Mouse (Mus musculus): ENCODE measurements around the gene Amotl2. TPM values are rescaled to one million over a fixed set of nuclear protein-coding genes. Genes with fewer than 3 reads are reported as not detected.

Gene Amotl2
- polyA plus RNA-seq, 1 experiment, result 40.5 TPM

GRCm38 (mm10) chr9:102729093-102729845 is 12.8 kb downstream of the Amotl2 start:
- peaks cover 44% of the 10 kb centered on the region for H3K36me3 ChIP-seq (ENCODE audit: control insufficient read depth, insufficient read depth, low read length)
- peak; percentile 31 for DNase-seq
- peak overlapping the region; percentile 93 for H3K27ac ChIP-seq (ENCODE audit: insufficient read depth, low read depth, low read length)
- H3K4me1 ChIP-seq (ENCODE audit: control insufficient read depth, insufficient read depth, low read length), result peaks cover 72% of the 10 kb centered on the region
- WGBS, result 67% methylated on average over 21 of the region's 21 CpGs
- H3K4me3 ChIP-seq (ENCODE audit: insufficient read depth, low read depth, low read length), result no peak overlapping the region
- H3K27me3 ChIP-seq (replicated peaks; ENCODE audit: control insufficient read depth, insufficient read depth, low read length), result no peaks in the 10 kb centered on the region
- TF ChIP-seq POLR2A (IDR thresholded peaks at IDR 0.05; ENCODE audit: low read depth, low read length) (no peak), CTCF (conservative IDR thresholded peaks at IDR 0.05; ENCODE audit: insufficient read depth, insufficient read length, low read depth, low read length) (no peak)

DNA sequence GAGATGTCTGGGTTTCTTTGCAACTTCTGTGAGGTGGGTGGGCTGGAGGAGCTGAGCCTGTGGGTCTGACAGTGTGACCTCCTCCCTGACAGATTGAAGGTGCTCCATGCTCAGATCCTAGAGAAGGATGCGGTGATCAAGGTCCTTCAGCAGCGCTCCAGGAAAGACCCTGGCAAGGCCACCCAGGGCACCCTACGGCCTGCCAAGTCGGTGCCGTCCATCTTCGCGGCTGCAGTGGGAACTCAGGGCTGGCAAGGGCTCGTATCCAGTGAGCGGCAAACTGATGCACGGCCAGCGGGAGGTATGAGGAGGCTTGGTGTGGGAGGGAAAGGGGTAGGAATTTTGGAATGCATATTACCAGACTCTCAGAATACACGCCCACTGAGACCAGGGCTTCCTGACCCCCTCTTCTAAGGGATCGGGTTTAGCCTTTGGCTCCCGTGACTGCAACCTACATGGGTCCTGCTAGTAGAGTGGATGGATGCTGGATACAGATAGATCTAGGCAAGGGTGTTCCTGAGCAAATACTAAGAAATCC is 13.5 kb downstream of the Amotl2 start:
- Histone ChIP-seq H3K4me1 (ENCODE audit: control insufficient read depth, insufficient read depth, low read length) (peaks cover 70% of the 10 kb centered on the region), H3K4me3 (ENCODE audit: insufficient read depth, low read depth, low read length) (no peak overlapping the region), H3K36me3 (ENCODE audit: control insufficient read depth, insufficient read depth, low read length) (peaks cover 44% of the 10 kb centered on the region), H3K27ac (ENCODE audit: insufficient read depth, low read depth, low read length) (peak overlapping the region; percentile 93), H3K27me3 (replicated peaks; ENCODE audit: control insufficient read depth, insufficient read depth, low read length) (no peaks in the 10 kb centered on the region)
- WGBS, result 58% methylated on average over 14 of the region's 14 CpGs
- TF ChIP-seq CTCF (conservative IDR thresholded peaks at IDR 0.05; ENCODE audit: insufficient read depth, insufficient read length, low read depth, low read length) (no peak), POLR2A (IDR thresholded peaks at IDR 0.05; ENCODE audit: low read depth, low read length) (no peak)
- peak; percentile 28 for DNase-seq

DNA sequence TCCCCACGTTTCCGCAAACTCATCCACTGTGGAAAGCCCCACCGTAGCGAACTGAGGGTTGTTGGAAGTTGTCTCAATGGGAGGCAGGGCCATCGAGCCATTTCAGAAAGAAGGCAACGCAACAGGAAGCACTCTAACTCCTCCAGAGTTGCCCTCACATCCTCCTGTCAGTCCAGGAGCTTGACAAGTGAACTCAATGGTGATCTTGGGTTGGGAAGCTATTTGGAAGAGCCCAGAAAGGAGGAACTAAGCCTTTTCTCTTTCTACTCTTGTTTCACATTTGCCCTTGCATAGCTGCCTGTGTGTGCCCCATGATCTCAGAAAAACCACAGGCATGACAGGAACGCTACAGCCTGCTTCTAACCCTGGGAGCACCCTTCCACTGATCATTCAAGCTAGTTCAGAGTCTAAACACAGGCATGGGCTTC is 14.6 kb downstream of the Amotl2 start:
- DNase-seq, result peak; percentile 70
- H3K36me3 ChIP-seq (ENCODE audit: control insufficient read depth, insufficient read depth, low read length), result peaks cover 40% of the 10 kb centered on the region
- WGBS, result 38% methylated on average over 7 of the region's 7 CpGs
- H3K4me1 ChIP-seq (ENCODE audit: control insufficient read depth, insufficient read depth, low read length), result peaks cover 70% of the 10 kb centered on the region
- H3K4me3 ChIP-seq (ENCODE audit: insufficient read depth, low read depth, low read length), result no peak overlapping the region
- no peaks in the 10 kb centered on the region for H3K27me3 ChIP-seq (replicated peaks; ENCODE audit: control insufficient read depth, insufficient read depth, low read length)
- no peak for TF ChIP-seq CTCF (conservative IDR thresholded peaks at IDR 0.05; ENCODE audit: insufficient read depth, insufficient read length, low read depth, low read length)
- no peak for TF ChIP-seq POLR2A (IDR thresholded peaks at IDR 0.05; ENCODE audit: low read depth, low read length)
- peak overlapping the region; percentile 78 for H3K27ac ChIP-seq (ENCODE audit: insufficient read depth, low read depth, low read length)

DNA sequence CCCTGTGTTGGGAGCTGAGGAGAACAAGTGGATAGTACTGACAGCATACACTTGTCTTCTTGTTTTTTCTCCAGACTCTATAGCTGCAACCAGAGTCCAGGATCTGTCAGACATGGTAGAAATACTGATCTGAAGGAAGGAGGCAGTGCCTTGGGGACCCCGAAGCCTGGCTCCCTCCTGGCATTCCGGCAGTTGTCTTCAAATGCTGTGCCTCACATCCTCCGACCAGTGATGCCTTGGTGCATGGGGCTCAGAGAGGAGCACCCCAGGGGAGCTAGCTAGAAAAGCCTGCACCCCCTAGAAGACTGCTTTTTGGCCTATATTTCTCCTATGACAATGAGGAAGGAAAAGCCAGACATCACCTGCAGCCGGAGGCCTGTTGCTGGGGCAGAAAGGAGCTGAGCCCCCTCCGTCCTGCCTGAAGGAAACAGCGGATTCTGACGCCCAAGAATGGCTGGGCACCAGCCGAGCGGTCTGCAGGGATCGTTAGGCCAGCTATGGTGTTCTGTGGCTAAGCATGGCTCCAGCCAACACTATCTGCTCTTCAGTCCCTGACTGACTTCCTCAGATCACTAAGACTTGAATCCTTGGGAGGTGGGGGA is 15.2 kb downstream of the Amotl2 start:
- Histone ChIP-seq H3K4me1 (ENCODE audit: control insufficient read depth, insufficient read depth, low read length) (peaks cover 72% of the 10 kb centered on the region), H3K27ac (ENCODE audit: insufficient read depth, low read depth, low read length) (peak overlapping the region; percentile 78), H3K36me3 (ENCODE audit: control insufficient read depth, insufficient read depth, low read length) (peaks cover 40% of the 10 kb centered on the region), H3K4me3 (ENCODE audit: insufficient read depth, low read depth, low read length) (no peak overlapping the region), H3K27me3 (replicated peaks; ENCODE audit: control insufficient read depth, insufficient read depth, low read length) (no peaks in the 10 kb centered on the region)
- TF ChIP-seq CTCF (conservative IDR thresholded peaks at IDR 0.05; ENCODE audit: insufficient read depth, insufficient read length, low read depth, low read length) (no peak), POLR2A (IDR thresholded peaks at IDR 0.05; ENCODE audit: low read depth, low read length) (no peak)
- no peak for DNase-seq
- 70% methylated on average over 10 of the region's 10 CpGs for WGBS

DNA sequence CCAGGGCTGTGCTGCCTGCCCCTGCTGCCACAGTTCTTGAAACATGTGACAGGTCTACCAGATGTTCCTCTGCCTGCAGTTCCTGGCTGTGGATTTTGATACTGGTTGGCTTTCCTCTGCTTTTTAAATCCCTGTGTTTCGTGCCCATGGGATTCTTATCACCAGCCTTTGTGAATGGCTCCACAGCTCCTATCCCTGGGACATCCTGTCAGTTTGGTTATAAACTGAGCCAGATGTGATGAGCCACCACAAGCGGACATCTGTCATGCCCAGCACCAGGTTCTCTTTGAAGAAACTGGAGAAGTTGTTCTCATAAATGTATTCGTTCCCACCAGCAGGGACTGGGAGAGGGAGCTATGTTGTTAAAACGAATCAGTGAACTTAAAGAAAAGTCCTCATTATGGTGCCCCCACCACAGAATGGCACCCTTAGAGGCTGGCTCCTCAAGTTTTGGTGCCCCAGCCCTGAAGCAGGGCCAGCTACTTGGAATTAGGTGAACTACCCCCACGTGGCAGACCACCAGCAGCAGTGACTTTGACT is 15.9 kb downstream of the Amotl2 start:
- peak overlapping the region; percentile 78 for H3K27ac ChIP-seq (ENCODE audit: insufficient read depth, low read depth, low read length)

GRCm38 (mm10) chr9:102733459-102733858 is 17.0 kb downstream of the Amotl2 start:
- H3K36me3 ChIP-seq (ENCODE audit: control insufficient read depth, insufficient read depth, low read length), result peaks cover 27% of the 10 kb centered on the region
- H3K27ac ChIP-seq (ENCODE audit: insufficient read depth, low read depth, low read length), result peak overlapping the region; percentile 98
- H3K4me3 ChIP-seq (ENCODE audit: insufficient read depth, low read depth, low read length), result no peak overlapping the region
- H3K27me3 ChIP-seq (replicated peaks; ENCODE audit: control insufficient read depth, insufficient read depth, low read length), result no peaks in the 10 kb centered on the region
- H3K4me1 ChIP-seq (ENCODE audit: control insufficient read depth, insufficient read depth, low read length), result peaks cover 59% of the 10 kb centered on the region
- WGBS, result 67% methylated on average over 5 of the region's 5 CpGs
- TF ChIP-seq POLR2A (IDR thresholded peaks at IDR 0.05; ENCODE audit: low read depth, low read length) (no peak), CTCF (conservative IDR thresholded peaks at IDR 0.05; ENCODE audit: insufficient read depth, insufficient read length, low read depth, low read length) (0 out of 2 replicates have a peak, but pooled peaks have one; percentile 2)
- no peak for DNase-seq

More for the DNA sequence above, 15.9 kb downstream of the Amotl2 start:
- WGBS, result 60% methylated on average over 5 of the region's 5 CpGs
- DNase-seq, result no peak
- TF ChIP-seq POLR2A (IDR thresholded peaks at IDR 0.05; ENCODE audit: low read depth, low read length) (no peak), CTCF (conservative IDR thresholded peaks at IDR 0.05; ENCODE audit: insufficient read depth, insufficient read length, low read depth, low read length) (no peak)
- no peak overlapping the region for H3K4me3 ChIP-seq (ENCODE audit: insufficient read depth, low read depth, low read length)
- H3K36me3 ChIP-seq (ENCODE audit: control insufficient read depth, insufficient read depth, low read length), result peaks cover 33% of the 10 kb centered on the region
- peaks cover 69% of the 10 kb centered on the region for H3K4me1 ChIP-seq (ENCODE audit: control insufficient read depth, insufficient read depth, low read length)
- no peaks in the 10 kb centered on the region for H3K27me3 ChIP-seq (replicated peaks; ENCODE audit: control insufficient read depth, insufficient read depth, low read length)

Measured in kidney, adult 2 months (tissue).